Mouse (Mus musculus): ENCODE results near the gene Cacna1i. TPM values are rescaled to one million over a fixed set of nuclear protein-coding genes. Genes with fewer than 3 reads are reported as not detected.

The Cacna1i gene
- polyA plus RNA-seq (2021), result 0.03 TPM

DNA sequence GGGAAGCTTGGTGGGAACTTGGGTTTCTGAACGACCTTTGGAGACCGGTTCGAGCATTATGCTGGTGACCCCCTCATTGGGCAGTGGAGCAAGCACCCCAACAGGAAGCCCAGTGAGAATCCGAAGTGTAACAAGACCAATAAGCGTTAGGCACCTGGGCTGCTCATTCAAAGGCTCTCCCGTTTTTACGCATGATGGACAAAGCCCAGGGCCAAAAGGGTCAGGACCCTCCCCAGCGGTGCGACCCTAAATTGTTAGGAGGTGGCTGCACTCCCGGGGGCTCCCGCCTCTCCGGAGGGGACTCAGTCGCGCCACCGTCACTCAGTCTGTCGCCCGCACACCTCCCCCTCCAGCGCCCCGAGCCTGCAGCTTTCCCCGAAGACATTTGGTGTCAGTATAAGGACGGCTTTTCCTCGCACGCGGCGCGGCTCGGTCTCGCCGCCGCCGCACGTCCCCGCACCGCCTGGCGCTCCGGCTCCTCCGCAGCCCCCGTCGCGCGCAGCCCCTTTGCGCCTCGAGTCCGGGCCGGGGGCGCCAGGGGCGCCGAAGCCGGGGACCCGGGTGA is at the start of gene Cacna1i:
TSS of gene Cacna1i (plus strand) at position 388 of the 565 bp plus-strand sequence.
- in situ Hi-C loops (cut with MboI; ENCODE audit: low pct_unique_long_range_greater_than_20kb), result no loop called here
- ATAC-seq, result no peak
- peaks cover 58% of the 10 kb centered on the region for H3K27me3 ChIP-seq
- no peak for DNase-seq (ENCODE audit: low read depth, low spot score)
- POLR2A ChIA-PET, result no interaction called here
- no peak for TF ChIP-seq CTCF (IDR thresholded peaks at IDR 0.05)
- CTCF ChIA-PET, result interaction anchor here (1.6 kb wide), 1 partner anchor 418 kb away, joined by 3 read pairs; no protein-coding TSS in a partner anchor

GRCm38 (mm10) chr15:80248135-80248534 is 38.9 kb upstream of the Cacna1i start:
- POLR2A ChIA-PET, result no interaction called here
- CTCF ChIA-PET, result interaction anchor here (0.9 to 1.0 kb wide), 2 partner anchors 9 to 12 kb away, joined by 3 read pairs; no protein-coding TSS in a partner anchor

DNA sequence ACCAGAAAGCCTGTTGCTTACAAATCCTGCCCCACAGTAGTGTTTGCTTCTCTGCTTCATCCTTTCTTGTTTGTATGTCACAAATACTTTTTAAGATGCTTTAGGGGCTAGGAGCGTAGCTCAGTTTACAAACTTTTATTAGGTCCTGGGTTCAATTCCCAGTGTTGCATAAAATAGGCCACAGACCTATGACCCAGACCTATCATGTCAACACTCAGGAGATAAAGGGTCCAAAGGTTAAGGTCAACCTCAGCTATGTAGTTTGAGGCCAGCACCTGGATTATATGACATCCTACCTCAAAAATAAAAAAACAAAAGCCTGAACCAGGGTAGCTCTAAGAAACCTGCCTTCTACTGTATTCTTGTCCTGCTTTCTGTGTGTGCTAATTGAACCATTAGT is 38.4 kb upstream of the Cacna1i start:
- ATAC-seq (no peak), DNase-seq (ENCODE audit: low read depth, low spot score) (no peak)
- ChIA-PET POLR2A (no interaction called here), CTCF (interaction anchor here (0.9 to 1.0 kb wide), 2 partner anchors 9 to 12 kb away, joined by 3 read pairs; no protein-coding TSS in a partner anchor)
- H3K27me3 ChIP-seq, result no peaks in the 10 kb centered on the region
- in situ Hi-C loops (cut with MboI; ENCODE audit: low pct_unique_long_range_greater_than_20kb), result no loop called here
- TF ChIP-seq CTCF (IDR thresholded peaks at IDR 0.05), result no peak

More at GRCm38 (mm10) chr15:80248135-80248534, 38.9 kb upstream of the Cacna1i start:
- H3K27me3 ChIP-seq, result no peaks in the 10 kb centered on the region
- ATAC-seq (no peak), DNase-seq (ENCODE audit: low read depth, low spot score) (no peak)
- no peak for TF ChIP-seq CTCF (IDR thresholded peaks at IDR 0.05)
- in situ Hi-C loops (cut with MboI; ENCODE audit: low pct_unique_long_range_greater_than_20kb), result no loop called here

DNA sequence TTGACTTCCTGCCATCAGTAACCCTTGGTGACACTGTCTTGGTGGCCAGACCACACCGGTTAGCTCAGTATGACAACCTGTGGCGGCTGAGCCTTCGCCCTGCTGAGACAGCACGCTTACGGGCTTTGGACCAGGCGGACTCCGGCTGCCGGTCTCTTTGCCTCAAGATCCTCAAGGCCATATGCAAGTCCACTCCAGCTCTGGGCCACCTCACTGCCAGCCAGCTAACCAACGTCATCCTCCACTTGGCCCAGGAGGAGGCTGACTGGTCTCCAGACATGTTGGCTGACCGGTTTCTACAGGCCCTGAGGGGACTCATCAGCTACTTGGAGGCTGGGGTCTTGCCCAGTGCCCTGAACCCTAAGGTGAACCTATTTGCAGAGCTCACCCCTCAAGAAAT is 37.4 kb upstream of the Cacna1i start:
- ChIA-PET POLR2A (no interaction called here), CTCF (no interaction called here)
- DNase-seq (ENCODE audit: low read depth, low spot score) (no peak), ATAC-seq (no peak)
- no peaks in the 10 kb centered on the region for H3K27me3 ChIP-seq
- TF ChIP-seq CTCF (IDR thresholded peaks at IDR 0.05), result no peak
- in situ Hi-C loops (cut with MboI; ENCODE audit: low pct_unique_long_range_greater_than_20kb), result loop anchor here (25.0 kb wide), 2 partner anchors 563 to 688 kb away; partner anchors contain the start of gene Adsl

- ChIA-PET POLR2A (no interaction called here), CTCF (no interaction called here)
- in situ Hi-C loops (cut with MboI; ENCODE audit: low pct_unique_long_range_greater_than_20kb), result loop anchor here (25.0 kb wide), 2 partner anchors 562 to 687 kb away; partner anchors contain the start of gene Adsl
- TF ChIP-seq CTCF (IDR thresholded peaks at IDR 0.05), result no peak
- ATAC-seq, result no peak
- no peaks in the 10 kb centered on the region for H3K27me3 ChIP-seq
- no peak for DNase-seq (ENCODE audit: low read depth, low spot score)
Observed at GRCm38 (mm10) chr15:80250586-80250985, 36.5 kb upstream of the Cacna1i start.

DNA sequence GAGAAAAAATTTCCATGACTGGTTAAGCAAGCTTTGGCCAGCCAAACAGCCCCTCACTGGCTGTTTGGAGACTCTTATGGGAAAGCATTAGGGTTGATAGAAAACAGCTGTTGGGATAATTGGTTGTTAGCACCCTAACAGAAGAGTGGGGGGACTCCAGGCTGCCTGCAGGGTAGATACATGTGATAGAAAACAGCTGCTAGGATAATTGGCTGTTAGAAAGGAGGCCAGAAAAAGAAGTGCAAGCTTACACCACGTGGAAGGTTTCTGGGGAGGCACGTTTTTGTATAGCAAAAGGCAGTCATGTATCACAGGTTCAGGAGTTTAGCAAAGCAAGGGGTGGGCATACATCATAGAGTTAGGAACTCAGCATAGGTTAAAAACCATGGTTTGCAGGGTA is 33.5 kb upstream of the Cacna1i start:
- ATAC-seq (no peak), DNase-seq (ENCODE audit: low read depth, low spot score) (no peak)
- POLR2A ChIA-PET, result no interaction called here
- H3K27me3 ChIP-seq, result no peaks in the 10 kb centered on the region
- in situ Hi-C loops (cut with MboI; ENCODE audit: low pct_unique_long_range_greater_than_20kb), result loop anchor here (25.0 kb wide), 2 partner anchors 559 to 684 kb away; partner anchors contain the start of gene Adsl
- CTCF ChIA-PET, result no interaction called here
- no peak for TF ChIP-seq CTCF (IDR thresholded peaks at IDR 0.05)

- POLR2A ChIA-PET, result interaction anchor here (1.1 to 2.2 kb wide), 2 partner anchors 17 to 20 kb away, joined by 9 to 11 read pairs; partner anchors contain the start of gene Mief1
Observed at GRCm38 (mm10) chr15:80254207-80254606, 32.8 kb upstream of the Cacna1i start.

DNA sequence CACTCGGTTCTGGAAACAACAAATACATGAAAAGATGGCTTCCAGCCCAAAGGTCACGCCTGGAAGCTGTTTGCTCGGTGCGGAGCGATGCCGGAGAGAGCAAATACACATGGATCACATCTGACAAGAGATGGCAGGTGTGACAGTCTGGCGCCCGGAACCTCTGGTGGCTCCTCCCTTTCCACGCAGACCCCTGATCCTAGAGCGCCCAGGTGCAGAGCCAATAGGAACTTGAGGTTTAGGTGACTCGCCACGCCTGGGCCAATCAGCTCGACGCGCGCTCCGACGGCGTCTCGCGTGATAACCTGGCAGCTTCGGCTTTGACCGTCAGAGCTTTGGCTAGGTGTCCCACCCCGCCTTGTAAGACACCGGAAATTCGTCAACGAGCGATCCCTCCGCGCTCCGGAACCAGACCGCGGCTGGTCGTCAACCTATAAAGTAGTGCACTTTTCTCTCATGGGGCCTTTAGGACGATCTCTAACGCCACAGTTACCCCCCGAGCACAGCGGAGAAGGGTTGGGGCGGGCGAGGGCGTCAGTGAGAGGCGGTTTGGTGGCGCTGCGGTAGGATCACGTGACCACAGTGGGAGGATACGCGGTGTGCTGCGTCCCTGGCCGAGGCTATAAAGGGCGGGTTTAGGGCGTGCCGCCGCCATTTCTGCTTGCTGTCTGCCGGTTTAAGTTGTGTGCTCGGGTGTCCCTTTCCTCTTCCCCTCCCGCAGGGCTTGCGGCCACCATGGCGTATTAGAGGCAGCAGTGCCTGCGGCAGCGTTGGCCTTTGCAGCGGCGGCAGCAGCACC is 32.0 kb upstream of the Cacna1i start, which contains the start of gene Atf4:
TSS of gene Atf4 (plus strand) at position 338 of the 799 bp plus-strand sequence.
- DNase-seq (ENCODE audit: low read depth, low spot score), result peak; percentile 94
- H3K27me3 ChIP-seq, result no peaks in the 10 kb centered on the region
- TF ChIP-seq CTCF (IDR thresholded peaks at IDR 0.05), result no peak
- peak; percentile 84 for ATAC-seq
- ChIA-PET CTCF (interaction anchor here (0.9 kb wide), 1 partner anchor 27 kb away, joined by 3 read pairs; no protein-coding TSS in a partner anchor), POLR2A (interaction anchor here (1.1 to 2.2 kb wide), 3 partner anchors 17 to 35 kb away, joined by 6 to 11 read pairs (median 9); partner anchors contain the start of gene Mief1)
- in situ Hi-C loops (cut with MboI; ENCODE audit: low pct_unique_long_range_greater_than_20kb), result loop anchor here (25.0 kb wide), 2 partner anchors 557 to 682 kb away; partner anchors contain the start of gene Adsl

More at GRCm38 (mm10) chr15:80254207-80254606, 32.8 kb upstream of the Cacna1i start:
- H3K27me3 ChIP-seq, result no peaks in the 10 kb centered on the region
- no peak for ATAC-seq
- no peak for TF ChIP-seq CTCF (IDR thresholded peaks at IDR 0.05)
- CTCF ChIA-PET, result no interaction called here
- in situ Hi-C loops (cut with MboI; ENCODE audit: low pct_unique_long_range_greater_than_20kb), result loop anchor here (25.0 kb wide), 2 partner anchors 558 to 683 kb away; partner anchors contain the start of gene Adsl
- no peak for DNase-seq (ENCODE audit: low read depth, low spot score)

GRCm38 (mm10) chr15:80255646-80256121 is 31.4 kb upstream of the Cacna1i start:
- ChIA-PET POLR2A (interaction anchor here (1.0 to 2.2 kb wide), 4 partner anchors 18 to 182 kb away, joined by 4 to 11 read pairs (median 5); partner anchors contain the start of gene AC140267.1), CTCF (interaction anchor here (0.9 kb wide), 1 partner anchor 27 kb away, joined by 3 read pairs; no protein-coding TSS in a partner anchor)
- no peaks in the 10 kb centered on the region for H3K27me3 ChIP-seq
- DNase-seq (ENCODE audit: low read depth, low spot score) (no peak), ATAC-seq (peak; percentile 51)
- no peak for TF ChIP-seq CTCF (IDR thresholded peaks at IDR 0.05)
- in situ Hi-C loops (cut with MboI; ENCODE audit: low pct_unique_long_range_greater_than_20kb), result loop anchor here (25.0 kb wide), 2 partner anchors 557 to 682 kb away; partner anchors contain the start of gene Adsl

GRCm38 (mm10) chr15:80256242-80256641 is 30.8 kb upstream of the Cacna1i start:
- ChIA-PET POLR2A (interaction anchor here (1.0 to 2.2 kb wide), 5 partner anchors 19 to 183 kb away, joined by 4 to 11 read pairs (median 5); partner anchors contain the start of gene AC140267.1), CTCF (interaction anchor here (0.9 kb wide), 1 partner anchor 28 kb away, joined by 3 read pairs; no protein-coding TSS in a partner anchor)
- DNase-seq (ENCODE audit: low read depth, low spot score), result no peak
- ATAC-seq, result no peak
- H3K27me3 ChIP-seq, result no peaks in the 10 kb centered on the region
- TF ChIP-seq CTCF (IDR thresholded peaks at IDR 0.05), result no peak
- in situ Hi-C loops (cut with MboI; ENCODE audit: low pct_unique_long_range_greater_than_20kb), result loop anchor here (25.0 kb wide), 2 partner anchors 556 to 681 kb away; partner anchors contain the start of gene Adsl

All from Patski (cell line).